Mouse (Mus musculus): ENCODE data around the gene Acss2. TPM values are rescaled to one million over a fixed set of nuclear protein-coding genes. Genes with fewer than 3 reads are reported as not detected.

The Acss2 gene
- polyA plus RNA-seq, 1 experiment from 2014 or later = 15.3 TPM

DNA sequence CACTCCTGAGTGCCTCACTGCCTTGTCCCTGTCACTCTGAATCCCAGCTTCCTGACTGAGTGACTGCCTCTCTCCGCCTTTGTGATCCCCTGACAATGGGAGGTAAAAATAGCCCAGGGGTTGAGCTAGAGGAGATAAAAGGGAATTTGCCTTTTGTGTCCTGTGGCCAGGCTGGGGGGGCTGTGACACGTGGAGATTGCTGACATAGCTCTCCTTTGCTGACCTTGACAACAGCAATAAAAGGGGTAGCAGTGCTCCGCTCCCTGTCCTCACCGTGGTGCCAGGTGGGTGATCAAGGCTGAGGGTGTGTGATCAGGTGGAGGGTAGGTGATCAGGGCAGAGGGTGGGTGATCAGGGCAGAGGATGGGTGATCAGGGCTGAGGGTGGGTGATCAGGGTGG, 93.2 kb downstream of the Acss2 start, which contains the start of gene Myh7b:
Gene Myh7b (plus strand): TSS at position 235 of the 400 bp plus-strand sequence.
- H3K9me3 ChIP-seq (ENCODE audit: control insufficient read depth, low read length) = no peaks in the 10 kb centered on the region
- H3K36me3 ChIP-seq (ENCODE audit: control insufficient read depth, insufficient read depth, low read length) = no peaks in the 10 kb centered on the region
- 0 out of 2 replicates have a peak, but pooled peaks cover 4% of the 10 kb centered on the region for H3K4me1 ChIP-seq (ENCODE audit: control insufficient read depth, insufficient read depth, low read length)
- H3K4me3 ChIP-seq (ENCODE audit: low read depth, low read length) = no peak within 1 kb of the TSS
- WGBS = 45% methylated on average over 4 of the region's 4 CpGs
- no peak for ATAC-seq (ENCODE audit: low read depth)
- DNase-seq (ENCODE audit: low spot score) = no peak
- no peak within 1 kb of the TSS for H3K9ac ChIP-seq (ENCODE audit: low read depth, low read length)
- no peak within 1 kb of the TSS for H3K4me2 ChIP-seq (ENCODE audit: low read depth, low read length)
- H3K27ac ChIP-seq (replicated peaks; ENCODE audit: low read depth, low read length) = no peak within 1 kb of the TSS
- H3K27me3 ChIP-seq (replicated peaks; ENCODE audit: control insufficient read depth, insufficient read depth, low read length) = no peaks in the 10 kb centered on the region

DNA sequence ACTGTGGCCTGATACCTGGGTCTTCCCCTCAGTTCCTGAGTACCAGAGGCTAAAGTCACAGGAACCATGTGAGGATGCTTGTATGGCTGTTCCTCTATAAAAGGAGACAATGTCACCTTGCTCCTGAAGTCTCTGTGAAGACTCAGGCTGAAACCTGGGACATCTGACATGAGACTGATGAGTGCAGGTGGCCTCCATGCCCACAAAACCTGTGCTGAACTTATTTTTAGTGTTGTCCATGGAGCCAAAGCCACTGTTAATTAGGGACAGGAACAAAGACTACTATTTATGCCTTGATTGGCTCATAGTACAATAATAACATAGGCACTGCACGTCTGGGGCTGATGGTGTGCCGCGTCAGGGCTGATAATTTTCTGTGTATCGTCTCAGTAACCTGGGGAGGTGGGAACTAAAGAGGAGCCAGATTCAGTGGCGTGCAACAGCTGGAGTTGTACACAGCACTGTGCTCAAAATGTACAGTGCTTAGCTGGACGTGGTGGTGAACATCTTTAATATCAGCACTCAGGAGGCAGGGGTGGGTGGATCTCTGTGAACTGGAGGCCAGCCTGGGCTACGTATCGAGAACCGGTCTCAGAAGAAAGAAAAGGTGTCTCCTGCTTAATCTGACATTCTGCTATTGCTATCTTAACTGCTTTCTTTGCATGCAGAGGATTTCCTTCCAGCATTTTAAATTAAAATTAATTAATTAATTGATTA, 94.2 kb downstream of the Acss2 start:
- H3K4me2 ChIP-seq (ENCODE audit: low read depth, low read length) = no peak overlapping the region
- H3K27ac ChIP-seq (replicated peaks; ENCODE audit: low read depth, low read length) = no peak overlapping the region
- ATAC-seq (ENCODE audit: low read depth) (no peak), DNase-seq (ENCODE audit: low spot score) (no peak)
- no peaks in the 10 kb centered on the region for H3K9me3 ChIP-seq (ENCODE audit: control insufficient read depth, low read length)
- no peak overlapping the region for H3K9ac ChIP-seq (ENCODE audit: low read depth, low read length)
- no peaks in the 10 kb centered on the region for H3K36me3 ChIP-seq (ENCODE audit: control insufficient read depth, insufficient read depth, low read length)
- 0 out of 2 replicates have a peak, but pooled peaks cover 4% of the 10 kb centered on the region for H3K4me1 ChIP-seq (ENCODE audit: control insufficient read depth, insufficient read depth, low read length)
- 83% methylated on average over 9 of the region's 9 CpGs for WGBS
- H3K27me3 ChIP-seq (replicated peaks; ENCODE audit: control insufficient read depth, insufficient read depth, low read length) = no peaks in the 10 kb centered on the region
- H3K4me3 ChIP-seq (ENCODE audit: low read depth, low read length) = no peak overlapping the region

DNA sequence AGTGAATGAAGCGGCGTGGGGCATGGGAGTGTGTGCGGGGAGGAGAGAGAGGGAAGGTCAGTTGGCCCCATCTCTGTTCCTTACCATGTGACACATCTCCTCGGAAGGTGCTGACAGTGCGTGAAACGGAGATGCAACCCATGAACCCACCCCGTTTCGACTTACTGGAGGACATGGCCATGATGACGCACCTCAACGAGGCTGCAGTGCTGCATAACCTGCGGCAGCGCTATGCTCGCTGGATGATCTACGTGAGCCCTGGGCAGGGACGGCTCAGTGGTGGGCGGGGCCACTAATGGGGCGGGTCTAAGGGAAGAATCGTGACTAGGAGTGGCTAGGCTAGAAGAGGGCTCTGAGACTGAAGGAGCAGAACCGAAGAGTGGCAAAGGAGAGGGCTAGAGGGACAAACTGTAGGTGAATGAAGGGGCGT, 95.6 kb downstream of the Acss2 start:
- ATAC-seq (ENCODE audit: low read depth) (peak; percentile 93), DNase-seq (ENCODE audit: low spot score) (peak; percentile 66)
- no peaks in the 10 kb centered on the region for H3K9me3 ChIP-seq (ENCODE audit: control insufficient read depth, low read length)
- peak overlapping the region; percentile 50 for H3K4me2 ChIP-seq (ENCODE audit: low read depth, low read length)
- no peaks in the 10 kb centered on the region for H3K36me3 ChIP-seq (ENCODE audit: control insufficient read depth, insufficient read depth, low read length)
- peak overlapping the region; percentile 32; the same call in 1 of the 2 replicates for H3K9ac ChIP-seq (ENCODE audit: low read depth, low read length)
- peak overlapping the region; percentile 26 for H3K4me3 ChIP-seq (ENCODE audit: low read depth, low read length)
- no peaks in the 10 kb centered on the region for H3K27me3 ChIP-seq (replicated peaks; ENCODE audit: control insufficient read depth, insufficient read depth, low read length)
- H3K4me1 ChIP-seq (ENCODE audit: control insufficient read depth, insufficient read depth, low read length) = 0 out of 2 replicates have a peak, but pooled peaks cover 4% of the 10 kb centered on the region
- H3K27ac ChIP-seq (replicated peaks; ENCODE audit: low read depth, low read length) = no peak overlapping the region
- WGBS = 6% methylated on average over 17 of the region's 20 CpGs

DNA sequence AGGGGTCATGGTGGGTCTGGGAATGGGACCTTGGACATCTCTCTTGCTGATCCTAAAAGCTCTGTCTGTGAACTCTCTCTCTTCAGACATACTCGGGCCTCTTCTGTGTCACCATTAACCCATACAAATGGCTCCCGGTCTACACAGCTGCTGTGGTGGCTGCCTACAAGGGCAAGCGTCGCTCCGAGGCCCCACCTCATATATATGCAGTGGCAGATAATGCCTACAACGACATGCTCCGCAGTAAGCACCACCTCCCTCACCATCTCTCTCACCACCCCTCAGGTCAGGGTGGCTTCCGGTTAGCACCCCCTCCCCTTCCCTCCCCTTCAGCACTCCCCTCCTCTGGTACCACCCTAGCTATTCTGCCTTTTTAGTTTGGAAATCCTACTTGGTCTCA, 96.2 kb downstream of the Acss2 start:
- Histone ChIP-seq H3K4me3 (ENCODE audit: low read depth, low read length) (no peak overlapping the region), H3K9me3 (ENCODE audit: control insufficient read depth, low read length) (no peaks in the 10 kb centered on the region), H3K9ac (ENCODE audit: low read depth, low read length) (no peak overlapping the region), H3K4me1 (ENCODE audit: control insufficient read depth, insufficient read depth, low read length) (0 out of 2 replicates have a peak, but pooled peaks cover 4% of the 10 kb centered on the region), H3K36me3 (ENCODE audit: control insufficient read depth, insufficient read depth, low read length) (no peaks in the 10 kb centered on the region), H3K27me3 (replicated peaks; ENCODE audit: control insufficient read depth, insufficient read depth, low read length) (no peaks in the 10 kb centered on the region), H3K4me2 (ENCODE audit: low read depth, low read length) (peak overlapping the region; percentile 50; the same call in 1 of the 2 replicates), H3K27ac (replicated peaks; ENCODE audit: low read depth, low read length) (no peak overlapping the region)
- ATAC-seq (ENCODE audit: low read depth) (no peak), DNase-seq (ENCODE audit: low spot score) (no peak)
- 72% methylated on average over 8 of the region's 8 CpGs for WGBS

DNA sequence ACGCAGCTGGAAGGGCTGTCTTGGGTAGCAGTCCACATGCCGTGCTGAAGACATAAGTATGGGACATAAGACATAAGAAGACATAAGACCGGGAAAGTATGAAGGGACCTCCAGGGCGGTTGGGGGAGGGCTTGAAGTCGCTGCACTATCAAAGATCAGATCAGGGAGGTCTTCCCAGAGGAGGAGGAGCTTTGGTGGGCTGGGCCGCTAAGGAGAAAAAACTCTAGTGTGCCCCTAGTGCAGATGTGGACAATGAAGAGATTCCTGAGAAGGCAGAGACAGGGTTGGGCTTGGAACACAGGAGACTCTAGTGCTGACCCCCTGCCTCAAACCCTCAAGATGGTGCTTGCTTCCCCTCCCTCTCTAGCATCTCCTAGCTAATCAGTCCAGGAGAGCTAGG, 99.2 kb downstream of the Acss2 start:
- Histone ChIP-seq H3K9me3 (ENCODE audit: control insufficient read depth, low read length) (no peaks in the 10 kb centered on the region), H3K9ac (ENCODE audit: low read depth, low read length) (no peak overlapping the region), H3K27ac (replicated peaks; ENCODE audit: low read depth, low read length) (no peak overlapping the region), H3K27me3 (replicated peaks; ENCODE audit: control insufficient read depth, insufficient read depth, low read length) (no peaks in the 10 kb centered on the region; the same call in 1 of the 2 replicates), H3K4me2 (ENCODE audit: low read depth, low read length) (no peak overlapping the region), H3K36me3 (ENCODE audit: control insufficient read depth, insufficient read depth, low read length) (no peaks in the 10 kb centered on the region), H3K4me1 (ENCODE audit: control insufficient read depth, insufficient read depth, low read length) (0 out of 2 replicates have a peak, but pooled peaks cover 4% of the 10 kb centered on the region), H3K4me3 (ENCODE audit: low read depth, low read length) (no peak overlapping the region)
- 47% methylated on average over 6 of the region's 6 CpGs for WGBS
- ATAC-seq (ENCODE audit: low read depth) = no peak
- no peak for DNase-seq (ENCODE audit: low spot score)

DNA sequence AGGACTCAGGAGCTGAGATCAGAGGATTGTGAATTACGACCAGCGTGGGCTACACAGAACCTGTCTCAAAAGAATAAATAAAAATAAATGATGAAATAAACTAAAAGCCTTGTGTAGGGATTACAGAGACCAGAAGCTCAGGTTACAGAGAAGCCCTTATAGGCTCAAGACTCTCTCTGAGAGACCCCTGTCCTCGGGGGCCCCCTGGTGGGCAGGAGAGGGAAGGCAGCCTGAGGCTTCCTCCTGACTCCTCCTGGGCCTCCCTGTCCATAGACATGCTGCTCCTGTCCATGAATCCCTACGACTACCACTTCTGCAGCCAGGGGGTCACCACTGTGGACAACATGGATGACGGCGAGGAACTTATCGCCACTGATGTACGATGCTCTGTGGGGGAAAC, 102.1 kb downstream of the Acss2 start:
- DNase-seq (ENCODE audit: low spot score) (peak; percentile 80), ATAC-seq (ENCODE audit: low read depth) (peak; percentile 71)
- Histone ChIP-seq H3K36me3 (ENCODE audit: control insufficient read depth, insufficient read depth, low read length) (no peaks in the 10 kb centered on the region), H3K4me2 (ENCODE audit: low read depth, low read length) (no peak overlapping the region), H3K27me3 (replicated peaks; ENCODE audit: control insufficient read depth, insufficient read depth, low read length) (no peaks in the 10 kb centered on the region; the same call in 1 of the 2 replicates), H3K9ac (ENCODE audit: low read depth, low read length) (no peak overlapping the region), H3K4me1 (ENCODE audit: control insufficient read depth, insufficient read depth, low read length) (no peaks in the 10 kb centered on the region), H3K4me3 (ENCODE audit: low read depth, low read length) (no peak overlapping the region), H3K9me3 (ENCODE audit: control insufficient read depth, low read length) (no peaks in the 10 kb centered on the region), H3K27ac (replicated peaks; ENCODE audit: low read depth, low read length) (no peak overlapping the region)
- WGBS = 25% methylated on average over 8 of the region's 8 CpGs

DNA sequence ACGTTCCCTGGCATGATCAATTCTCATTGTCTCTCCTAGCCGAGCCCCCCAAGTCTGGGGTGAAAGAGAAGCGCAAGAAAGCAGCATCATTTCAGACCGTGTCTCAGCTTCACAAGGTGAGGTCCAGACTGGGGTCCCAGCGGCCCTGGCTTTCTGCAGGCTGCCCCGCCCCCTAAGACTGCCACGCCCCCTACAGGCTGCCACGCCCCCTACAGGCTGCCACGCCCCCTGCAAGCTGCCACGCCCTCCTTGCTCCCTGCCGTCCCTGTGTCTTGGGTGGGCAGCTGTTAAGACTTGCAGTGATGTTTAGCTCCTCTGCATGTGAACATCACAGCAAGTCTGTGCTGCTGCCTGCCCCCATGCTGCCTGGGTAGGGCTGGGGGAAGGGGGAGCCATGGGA, 104.9 kb downstream of the Acss2 start:
- H3K27me3 ChIP-seq (replicated peaks; ENCODE audit: control insufficient read depth, insufficient read depth, low read length) = no peaks in the 10 kb centered on the region; the same call in 1 of the 2 replicates
- no peak overlapping the region for H3K4me3 ChIP-seq (ENCODE audit: low read depth, low read length)
- 35% methylated on average over 7 of the region's 11 CpGs for WGBS

DNA sequence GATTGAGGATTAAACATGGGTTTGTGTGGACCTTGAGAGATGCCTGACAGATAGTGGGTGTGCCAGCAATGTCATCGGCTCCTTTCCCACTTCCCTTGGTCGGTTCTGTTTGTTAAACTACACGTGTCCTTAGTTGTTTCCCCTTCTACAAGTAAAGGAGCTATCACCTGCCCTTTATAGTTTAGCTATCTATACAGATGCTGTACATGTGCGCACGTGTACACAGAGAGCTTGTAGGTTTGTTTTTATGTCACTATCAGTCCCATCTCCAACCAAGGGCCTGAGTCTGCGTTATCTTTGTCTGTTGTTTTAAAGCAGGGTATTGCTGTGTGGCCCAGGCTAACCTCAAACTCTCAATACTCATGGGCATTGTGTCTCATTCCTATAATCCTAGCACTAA, 106.2 kb downstream of the Acss2 start:
- WGBS = 83% methylated on average over 6 of the region's 6 CpGs
- 0 out of 2 replicates have a peak, but pooled peaks cover 1% of the 10 kb centered on the region for H3K4me1 ChIP-seq (ENCODE audit: control insufficient read depth, insufficient read depth, low read length)

More for the DNA sequence above, 104.9 kb downstream of the Acss2 start:
- Histone ChIP-seq H3K27ac (replicated peaks; ENCODE audit: low read depth, low read length) (no peak overlapping the region), H3K9ac (ENCODE audit: low read depth, low read length) (no peak overlapping the region), H3K4me2 (ENCODE audit: low read depth, low read length) (no peak overlapping the region), H3K9me3 (ENCODE audit: control insufficient read depth, low read length) (no peaks in the 10 kb centered on the region), H3K36me3 (ENCODE audit: control insufficient read depth, insufficient read depth, low read length) (no peaks in the 10 kb centered on the region), H3K4me1 (ENCODE audit: control insufficient read depth, insufficient read depth, low read length) (no peaks in the 10 kb centered on the region)
- ATAC-seq (ENCODE audit: low read depth) (no peak), DNase-seq (ENCODE audit: low spot score) (no peak)

More for the DNA sequence above, 106.2 kb downstream of the Acss2 start:
- no peak for DNase-seq (ENCODE audit: low spot score)
- no peaks in the 10 kb centered on the region for H3K36me3 ChIP-seq (ENCODE audit: control insufficient read depth, insufficient read depth, low read length)
- no peak overlapping the region for H3K27ac ChIP-seq (replicated peaks; ENCODE audit: low read depth, low read length)
- H3K4me3 ChIP-seq (ENCODE audit: low read depth, low read length) = no peak overlapping the region
- H3K9ac ChIP-seq (ENCODE audit: low read depth, low read length) = no peak overlapping the region
- no peak overlapping the region for H3K4me2 ChIP-seq (ENCODE audit: low read depth, low read length)
- no peak for ATAC-seq (ENCODE audit: low read depth)
- peaks cover 14% of the 10 kb centered on the region for H3K27me3 ChIP-seq (replicated peaks; ENCODE audit: control insufficient read depth, insufficient read depth, low read length)
- H3K9me3 ChIP-seq (ENCODE audit: control insufficient read depth, low read length) = no peaks in the 10 kb centered on the region
